Mouse (Mus musculus): ENCODE data around the gene Madd. TPM values are rescaled to one million over a fixed set of nuclear protein-coding genes. Genes with fewer than 3 reads are reported as not detected.
A peak's percentile ranks its signal among the peaks of the same experiment; 100 is the strongest.

Gene Madd
- polyA plus RNA-seq, 1 experiment, result 82.1 TPM

DNA sequence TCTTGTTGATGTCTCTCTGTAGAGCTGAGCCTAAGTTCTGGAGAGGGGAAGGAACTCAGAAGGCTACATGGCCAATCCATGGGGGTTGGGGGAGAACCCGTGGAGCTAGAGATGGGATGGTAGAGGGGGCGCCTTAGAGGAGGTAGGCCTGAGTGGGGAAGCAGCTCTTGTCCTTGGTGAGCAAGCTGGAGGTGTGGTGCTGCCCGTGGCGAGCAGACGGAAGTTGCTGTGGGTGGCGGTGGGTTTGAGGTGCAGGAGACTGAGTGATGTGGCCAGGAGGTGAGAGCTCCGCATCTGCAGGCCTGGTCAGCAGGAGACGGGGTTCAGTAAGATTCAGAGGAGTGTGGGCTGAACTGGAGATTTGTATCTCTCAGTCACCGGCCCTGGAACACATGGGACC is 96.2 kb downstream of the Madd start:
- peak overlapping the region; percentile 99 for H3K27ac ChIP-seq (ENCODE audit: insufficient read depth, low read depth, low read length)
- H3K4me3 ChIP-seq (ENCODE audit: insufficient read depth, low read length), result no peak overlapping the region
- peaks cover 76% of the 10 kb centered on the region for H3K4me1 ChIP-seq (ENCODE audit: control insufficient read depth, insufficient read depth, low read length)
- TF ChIP-seq CTCF (IDR thresholded peaks at IDR 0.05; ENCODE audit: low read depth, low read length) (no peak), POLR2A (IDR thresholded peaks at IDR 0.05; ENCODE audit: borderline replicate concordance, low read depth, low read length) (no peak)

Other genes starting within 250 kb of the Madd start
- 48.6 and 59.9 TPM in 2 replicates for gene Celf1, start 243.5 kb downstream of the Madd start, polyA plus RNA-seq (2012; ENCODE audit: insufficient read depth, insufficient read length, missing spikeins)
- gene Rapsn, start 148.2 kb downstream of the Madd start, polyA plus RNA-seq (2012; ENCODE audit: insufficient read depth, insufficient read length, missing spikeins), result 9.3 and 10.3 TPM in 2 replicates
- gene Psmc3, start 129.8 kb downstream of the Madd start, polyA plus RNA-seq (2012; ENCODE audit: insufficient read depth, insufficient read length, missing spikeins), result 103 and 124 TPM in 2 replicates
- 47.0 and 55.1 TPM in 2 replicates for gene Slc39a13, start 113.4 kb downstream of the Madd start, polyA plus RNA-seq (2012; ENCODE audit: insufficient read depth, insufficient read length, missing spikeins)
- gene Spi1, start 101.4 kb downstream of the Madd start, polyA plus RNA-seq (2012; ENCODE audit: insufficient read depth, insufficient read length, missing spikeins), result 464 and 487 TPM in 2 replicates
- gene Mybpc3, start 65.7 kb downstream of the Madd start, polyA plus RNA-seq (2012; ENCODE audit: insufficient read depth, insufficient read length, missing spikeins), result 0.19 TPM in 1 of 2 replicates, not detected in the other
- gene Nr1h3, start 19.0 kb upstream of the Madd start, polyA plus RNA-seq (2012; ENCODE audit: insufficient read depth, insufficient read length, missing spikeins), result 12.7 and 15.9 TPM in 2 replicates
- 141 and 149 TPM in 2 replicates for gene Acp2, start 19.0 kb upstream of the Madd start, polyA plus RNA-seq (2012; ENCODE audit: insufficient read depth, insufficient read length, missing spikeins)
- 12.6 and 13.1 TPM in 2 replicates for gene Ddb2, start 53.1 kb upstream of the Madd start, polyA plus RNA-seq (2012; ENCODE audit: insufficient read depth, insufficient read length, missing spikeins)
- 0.64 and 1.3 TPM in 2 replicates for gene Pacsin3, start 72.1 kb upstream of the Madd start, polyA plus RNA-seq (2012; ENCODE audit: insufficient read depth, insufficient read length, missing spikeins)
- gene Arfgap2, start 81.1 kb upstream of the Madd start, polyA plus RNA-seq (2012; ENCODE audit: insufficient read depth, insufficient read length, missing spikeins), result 52.3 TPM in 2 replicates

Measured in bone marrow macrophage, adult 2 months (primary cell).